Mouse (Mus musculus) gastrocnemius, adult 18-20 months (tissue): ENCODE results near the gene Pla2g12b. TPM values are rescaled to one million over a fixed set of nuclear protein-coding genes. Genes with fewer than 3 reads are reported as not detected.

Experiments
- DNase-seq: peaks from one replicate; pipeline ENCODE4 v3.0.0; 2021; ENCODE audit warnings: low spot score
- total RNA-seq, 2 experiments: library from RNA; stranded (reverse); gene quantifications; 2 replicates each; pipeline ENCODE4 v1.2.3; 2021

Pla2g12b gene
- total RNA-seq, 2 experiments from 2014 or later, result not detected

- no peak for DNase-seq
Measured at GRCm38 (mm10) chr10:59410264-59410663, 6.8 kb downstream of the Pla2g12b start.

- no peak for DNase-seq
Measured at GRCm38 (mm10) chr10:59413711-59414110, 10.3 kb downstream of the Pla2g12b start.

GRCm38 (mm10) chr10:59416623-59417022 is 13.2 kb downstream of the Pla2g12b start:
- no peak for DNase-seq

- DNase-seq, result no peak
Measured at GRCm38 (mm10) chr10:59419516-59419915, 16.1 kb downstream of the Pla2g12b start.

- DNase-seq, result no peak
Measured at GRCm38 (mm10) chr10:59424453-59424852, 21.0 kb downstream of the Pla2g12b start.

GRCm38 (mm10) chr10:59425369-59425768 is 21.9 kb downstream of the Pla2g12b start:
- peak; percentile 44 for DNase-seq

- DNase-seq, result no peak
Measured at GRCm38 (mm10) chr10:59426371-59426770, 22.9 kb downstream of the Pla2g12b start.

- no peak for DNase-seq
Measured at GRCm38 (mm10) chr10:59429448-59430135, 26.1 kb downstream of the Pla2g12b start.

- no peak for DNase-seq
Measured at GRCm38 (mm10) chr10:59430701-59431218, 27.3 kb downstream of the Pla2g12b start.

- no peak for DNase-seq
Measured at GRCm38 (mm10) chr10:59435746-59436145, 32.3 kb downstream of the Pla2g12b start.

- no peak for DNase-seq
Measured at GRCm38 (mm10) chr10:59438651-59439050, 35.2 kb downstream of the Pla2g12b start.

- DNase-seq, result peak; percentile 60
Measured at GRCm38 (mm10) chr10:59439508-59439931, 36.1 kb downstream of the Pla2g12b start.

- DNase-seq, result no peak
Measured at GRCm38 (mm10) chr10:59440177-59440576, 36.7 kb downstream of the Pla2g12b start.

- DNase-seq, result no peak
Measured at GRCm38 (mm10) chr10:59441735-59442134, 38.3 kb downstream of the Pla2g12b start, which contains the start of gene Oit3. Gene Oit3, minus strand, starts transcription at chr10:59441778.

GRCm38 (mm10) chr10:59443212-59443611 is 39.8 kb downstream of the Pla2g12b start:
- DNase-seq, result no peak

- no peak for DNase-seq
Measured at GRCm38 (mm10) chr10:59444106-59444505, 40.6 kb downstream of the Pla2g12b start.

GRCm38 (mm10) chr10:59444635-59445034 is 41.2 kb downstream of the Pla2g12b start:
- no peak for DNase-seq

- DNase-seq, result no peak
Measured at GRCm38 (mm10) chr10:59446911-59447437, 43.5 kb downstream of the Pla2g12b start.

- no peak for DNase-seq
Measured at GRCm38 (mm10) chr10:59447546-59447945, 44.1 kb downstream of the Pla2g12b start.

GRCm38 (mm10) chr10:59451839-59452238 is 48.4 kb downstream of the Pla2g12b start:
- peak; percentile 32 for DNase-seq

GRCm38 (mm10) chr10:59454631-59455030 is 51.2 kb downstream of the Pla2g12b start:
- DNase-seq, result no peak

- DNase-seq, result no peak
Measured at GRCm38 (mm10) chr10:59459767-59460166, 56.3 kb downstream of the Pla2g12b start.

- DNase-seq, result no peak
Measured at GRCm38 (mm10) chr10:59462307-59462706, 58.8 kb downstream of the Pla2g12b start.
